Mouse (Mus musculus): ENCODE data around the gene Shld2. TPM values are rescaled to one million over a fixed set of nuclear protein-coding genes. Genes with fewer than 3 reads are reported as not detected.

The Shld2 gene
- polyA plus RNA-seq, 1 experiment: 2.7 TPM

GRCm38 (mm10) chr14:34353326-34353725 lies 43.0 kb upstream of the Shld2 start:
- Histone ChIP-seq H3K27me3 (ENCODE audit: control insufficient read depth, insufficient read depth, insufficient read length) (no peaks in the 10 kb centered on the region), H3K4me3 (ENCODE audit: insufficient read depth, poor library complexity, severe bottlenecking) (no peak overlapping the region), H3K79me3 (ENCODE audit: low read depth) (no peaks in the 10 kb centered on the region), H3K36me3 (ENCODE audit: control insufficient read depth, insufficient read depth) (no peaks in the 10 kb centered on the region), H3K79me2 (ENCODE audit: control insufficient read depth, insufficient read depth) (no peaks in the 10 kb centered on the region), H3ac (ENCODE audit: control insufficient read depth, insufficient read length, low read depth) (no peak overlapping the region)
- TF ChIP-seq FOSL1 (IDR thresholded peaks at IDR 0.05; ENCODE audit: insufficient read depth, low read length, poor library complexity, severe bottlenecking) (no peak), MYOG (IDR thresholded peaks at IDR 0.05; ENCODE audit: control insufficient read depth, extremely low read depth, insufficient read length) (no peak), MAX (IDR thresholded peaks at IDR 0.05) (no peak), CEBPB (IDR thresholded peaks at IDR 0.05; ENCODE audit: low read depth) (no peak), MYOD1 (IDR thresholded peaks at IDR 0.05; ENCODE audit: control insufficient read depth, insufficient read length, low read depth) (no peak), USF1 (IDR thresholded peaks at IDR 0.05; ENCODE audit: low read depth) (no peak), CTCF (IDR thresholded peaks at IDR 0.05; ENCODE audit: control insufficient read depth, insufficient read depth, insufficient read length) (no peak)

DNA sequence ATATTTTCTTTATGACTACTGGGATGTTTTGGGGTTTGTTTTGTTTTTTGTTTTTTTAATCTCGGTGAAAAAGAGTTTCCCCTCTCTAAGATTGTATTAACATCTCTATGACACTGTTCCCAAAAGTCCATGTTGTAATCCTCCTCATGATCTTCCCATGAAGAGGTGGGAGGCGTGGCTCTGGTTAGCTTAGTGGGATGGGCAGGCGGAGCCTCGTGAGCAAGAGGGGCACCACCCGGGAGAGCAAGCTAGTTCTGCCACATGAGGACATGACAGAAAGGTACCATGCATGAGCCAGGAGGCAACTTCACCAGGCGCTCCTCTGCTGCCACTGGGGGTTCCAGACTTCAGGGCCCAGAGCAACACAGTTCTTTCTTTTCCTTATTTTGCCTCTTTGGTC lies 42.2 kb upstream of the Shld2 start:
- H3K79me2 ChIP-seq (ENCODE audit: control insufficient read depth, insufficient read depth): no peaks in the 10 kb centered on the region
- H3K79me3 ChIP-seq (ENCODE audit: low read depth): no peaks in the 10 kb centered on the region
- TF ChIP-seq CEBPB (IDR thresholded peaks at IDR 0.05; ENCODE audit: low read depth): no peak
- no peak for TF ChIP-seq MYOG (IDR thresholded peaks at IDR 0.05; ENCODE audit: control insufficient read depth, extremely low read depth, insufficient read length)
- no peak for TF ChIP-seq MYOD1 (IDR thresholded peaks at IDR 0.05; ENCODE audit: control insufficient read depth, insufficient read length, low read depth)
- TF ChIP-seq USF1 (IDR thresholded peaks at IDR 0.05; ENCODE audit: low read depth): no peak
- TF ChIP-seq MAX (IDR thresholded peaks at IDR 0.05): no peak
- TF ChIP-seq CTCF (IDR thresholded peaks at IDR 0.05; ENCODE audit: control insufficient read depth, insufficient read depth, insufficient read length): no peak
- TF ChIP-seq FOSL1 (IDR thresholded peaks at IDR 0.05; ENCODE audit: insufficient read depth, low read length, poor library complexity, severe bottlenecking): no peak
- H3K36me3 ChIP-seq (ENCODE audit: control insufficient read depth, insufficient read depth): no peaks in the 10 kb centered on the region
- H3ac ChIP-seq (ENCODE audit: control insufficient read depth, insufficient read length, low read depth): no peak overlapping the region
- H3K4me3 ChIP-seq (ENCODE audit: insufficient read depth, poor library complexity, severe bottlenecking): no peak overlapping the region
- no peaks in the 10 kb centered on the region for H3K27me3 ChIP-seq (ENCODE audit: control insufficient read depth, insufficient read depth, insufficient read length)

- no peaks in the 10 kb centered on the region for H3K36me3 ChIP-seq (ENCODE audit: control insufficient read depth, insufficient read depth)
- H3K79me2 ChIP-seq (ENCODE audit: control insufficient read depth, insufficient read depth): no peaks in the 10 kb centered on the region
- TF ChIP-seq MYOD1 (IDR thresholded peaks at IDR 0.05; ENCODE audit: control insufficient read depth, insufficient read length, low read depth): no peak
- no peak for TF ChIP-seq FOSL1 (IDR thresholded peaks at IDR 0.05; ENCODE audit: insufficient read depth, low read length, poor library complexity, severe bottlenecking)
- TF ChIP-seq USF1 (IDR thresholded peaks at IDR 0.05; ENCODE audit: low read depth): no peak
- TF ChIP-seq CEBPB (IDR thresholded peaks at IDR 0.05; ENCODE audit: low read depth): no peak
- no peak for TF ChIP-seq MYOG (IDR thresholded peaks at IDR 0.05; ENCODE audit: control insufficient read depth, extremely low read depth, insufficient read length)
- H3K79me3 ChIP-seq (ENCODE audit: low read depth): no peaks in the 10 kb centered on the region
- no peak overlapping the region for H3K4me3 ChIP-seq (ENCODE audit: insufficient read depth, poor library complexity, severe bottlenecking)
- no peaks in the 10 kb centered on the region for H3K27me3 ChIP-seq (ENCODE audit: control insufficient read depth, insufficient read depth, insufficient read length)
- H3ac ChIP-seq (ENCODE audit: control insufficient read depth, insufficient read length, low read depth): no peak overlapping the region
Measured at GRCm38 (mm10) chr14:34351660-34352059, 41.4 kb upstream of the Shld2 start.

DNA sequence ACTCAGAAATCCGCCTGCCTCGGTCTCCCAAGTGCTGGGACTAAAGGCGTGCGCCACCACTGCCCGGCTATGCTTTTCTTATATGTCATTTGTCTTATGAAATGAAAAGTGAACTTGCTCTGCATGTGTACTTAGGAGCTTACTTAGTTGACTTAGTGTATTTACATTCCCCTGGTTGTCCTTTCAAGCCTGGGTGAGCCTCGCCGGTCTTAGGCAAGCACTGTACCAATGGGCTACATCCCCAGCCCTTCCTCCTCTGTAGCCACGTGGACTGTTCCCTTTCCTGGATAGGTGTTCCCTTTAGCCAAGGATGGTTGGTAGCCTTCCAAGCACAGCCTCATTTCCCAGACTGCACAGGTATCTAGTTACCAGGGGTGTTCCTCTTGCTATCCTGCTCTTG lies 38.7 kb upstream of the Shld2 start:
- Histone ChIP-seq H3K4me3 (ENCODE audit: insufficient read depth, poor library complexity, severe bottlenecking) (no peak overlapping the region), H3K27me3 (ENCODE audit: control insufficient read depth, insufficient read depth, insufficient read length) (no peaks in the 10 kb centered on the region), H3K79me3 (ENCODE audit: low read depth) (no peaks in the 10 kb centered on the region), H3K36me3 (ENCODE audit: control insufficient read depth, insufficient read depth) (peaks cover 14% of the 10 kb centered on the region), H3ac (ENCODE audit: control insufficient read depth, insufficient read length, low read depth) (no peak overlapping the region), H3K79me2 (ENCODE audit: control insufficient read depth, insufficient read depth) (no peaks in the 10 kb centered on the region)
- TF ChIP-seq CEBPB (IDR thresholded peaks at IDR 0.05; ENCODE audit: low read depth) (no peak), USF1 (IDR thresholded peaks at IDR 0.05; ENCODE audit: low read depth) (no peak), MYOD1 (IDR thresholded peaks at IDR 0.05; ENCODE audit: control insufficient read depth, insufficient read length, low read depth) (no peak), FOSL1 (IDR thresholded peaks at IDR 0.05; ENCODE audit: insufficient read depth, low read length, poor library complexity, severe bottlenecking) (no peak), MAX (IDR thresholded peaks at IDR 0.05) (no peak), MYOG (IDR thresholded peaks at IDR 0.05; ENCODE audit: control insufficient read depth, extremely low read depth, insufficient read length) (no peak), CTCF (IDR thresholded peaks at IDR 0.05; ENCODE audit: control insufficient read depth, insufficient read depth, insufficient read length) (no peak)

- no peak overlapping the region for H3ac ChIP-seq (ENCODE audit: control insufficient read depth, insufficient read length, low read depth)
- H3K79me3 ChIP-seq (ENCODE audit: low read depth): no peaks in the 10 kb centered on the region
- no peaks in the 10 kb centered on the region for H3K27me3 ChIP-seq (ENCODE audit: control insufficient read depth, insufficient read depth, insufficient read length)
- peaks cover 19% of the 10 kb centered on the region for H3K36me3 ChIP-seq (ENCODE audit: control insufficient read depth, insufficient read depth)
- TF ChIP-seq MAX (IDR thresholded peaks at IDR 0.05): no peak
- no peak for TF ChIP-seq FOSL1 (IDR thresholded peaks at IDR 0.05; ENCODE audit: insufficient read depth, low read length, poor library complexity, severe bottlenecking)
- TF ChIP-seq CTCF (IDR thresholded peaks at IDR 0.05; ENCODE audit: control insufficient read depth, insufficient read depth, insufficient read length): no peak
- no peak for TF ChIP-seq CEBPB (IDR thresholded peaks at IDR 0.05; ENCODE audit: low read depth)
- TF ChIP-seq MYOG (IDR thresholded peaks at IDR 0.05; ENCODE audit: control insufficient read depth, extremely low read depth, insufficient read length): no peak
- H3K4me3 ChIP-seq (ENCODE audit: insufficient read depth, poor library complexity, severe bottlenecking): no peak overlapping the region
- no peaks in the 10 kb centered on the region for H3K79me2 ChIP-seq (ENCODE audit: control insufficient read depth, insufficient read depth)
Measured at GRCm38 (mm10) chr14:34348301-34348700, 38.0 kb upstream of the Shld2 start.

GRCm38 (mm10) chr14:34347084-34347483 lies 36.8 kb upstream of the Shld2 start:
- no peaks in the 10 kb centered on the region for H3K79me2 ChIP-seq (ENCODE audit: control insufficient read depth, insufficient read depth)
- H3K79me3 ChIP-seq (ENCODE audit: low read depth): no peaks in the 10 kb centered on the region
- peaks cover 31% of the 10 kb centered on the region for H3K36me3 ChIP-seq (ENCODE audit: control insufficient read depth, insufficient read depth)
- no peak for TF ChIP-seq USF1 (IDR thresholded peaks at IDR 0.05; ENCODE audit: low read depth)
- TF ChIP-seq CEBPB (IDR thresholded peaks at IDR 0.05; ENCODE audit: low read depth): no peak
- TF ChIP-seq MYOG (IDR thresholded peaks at IDR 0.05; ENCODE audit: control insufficient read depth, extremely low read depth, insufficient read length): no peak
- no peak for TF ChIP-seq MYOD1 (IDR thresholded peaks at IDR 0.05; ENCODE audit: control insufficient read depth, insufficient read length, low read depth)
- no peak overlapping the region for H3K4me3 ChIP-seq (ENCODE audit: insufficient read depth, poor library complexity, severe bottlenecking)
- no peak overlapping the region for H3ac ChIP-seq (ENCODE audit: control insufficient read depth, insufficient read length, low read depth)
- no peaks in the 10 kb centered on the region for H3K27me3 ChIP-seq (ENCODE audit: control insufficient read depth, insufficient read depth, insufficient read length)
